Mouse (Mus musculus): Measurements from ENCODE around the gene Nab2. TPM values are rescaled to one million over a fixed set of nuclear protein-coding genes. Genes with fewer than 3 reads are reported as not detected.

The Nab2 gene
- polyA plus RNA-seq, 1 experiment from 2014 or later, result 17.4 TPM

GRCm38 (mm10) chr10:127626433-127626832 lies 41.9 kb downstream of the Nab2 start:
- H3K36me3 ChIP-seq, result no peaks in the 10 kb centered on the region
- DNase-seq (ENCODE audit: low spot score), result no peak
- WGBS, result 88% methylated on average over 3 of the region's 3 CpGs
- H3K4me3 ChIP-seq, result no peak overlapping the region
- no peak overlapping the region for H3K27ac ChIP-seq
- H3K4me1 ChIP-seq, result peaks cover 13% of the 10 kb centered on the region
- H3K9me3 ChIP-seq (replicated peaks), result peaks cover 4% of the 10 kb centered on the region; the same call in 1 of the 2 replicates
- H3K27me3 ChIP-seq (ENCODE audit: low read depth, poor library complexity, severe bottlenecking), result no peaks in the 10 kb centered on the region

- no peak overlapping the region for H3K27ac ChIP-seq
- H3K9me3 ChIP-seq (replicated peaks), result peaks cover 4% of the 10 kb centered on the region; the same call in 1 of the 2 replicates
- no peaks in the 10 kb centered on the region for H3K27me3 ChIP-seq (ENCODE audit: low read depth, poor library complexity, severe bottlenecking)
- H3K36me3 ChIP-seq, result no peaks in the 10 kb centered on the region
- H3K4me1 ChIP-seq, result peaks cover 39% of the 10 kb centered on the region
- H3K4me3 ChIP-seq, result no peak overlapping the region
- 91% methylated on average over 6 of the region's 6 CpGs for WGBS
- DNase-seq (ENCODE audit: low spot score), result no peak
Measured at GRCm38 (mm10) chr10:127623439-127624216, 44.7 kb downstream of the Nab2 start.

GRCm38 (mm10) chr10:127622661-127623060 lies 45.7 kb downstream of the Nab2 start:
- DNase-seq (ENCODE audit: low spot score), result no peak
- H3K9me3 ChIP-seq (replicated peaks), result peaks cover 4% of the 10 kb centered on the region; the same call in 1 of the 2 replicates
- H3K4me1 ChIP-seq, result peaks cover 49% of the 10 kb centered on the region
- peak overlapping the region; percentile 89; the same call in 1 of the 2 replicates for H3K4me3 ChIP-seq
- 0 out of 2 replicates have a peak, but pooled peaks cover under 1% of the 10 kb centered on the region for H3K36me3 ChIP-seq
- peak overlapping the region; percentile 96; the same call in 1 of the 2 replicates for H3K27ac ChIP-seq
- 72% methylated on average over 4 of the region's 4 CpGs for WGBS
- H3K27me3 ChIP-seq (ENCODE audit: low read depth, poor library complexity, severe bottlenecking), result no peaks in the 10 kb centered on the region

GRCm38 (mm10) chr10:127622057-127622392 lies 46.3 kb downstream of the Nab2 start:
- Histone ChIP-seq H3K27me3 (ENCODE audit: low read depth, poor library complexity, severe bottlenecking) (no peaks in the 10 kb centered on the region), H3K4me1 (peaks cover 55% of the 10 kb centered on the region), H3K9me3 (replicated peaks) (peaks cover 4% of the 10 kb centered on the region; the same call in 1 of the 2 replicates), H3K27ac (peak overlapping the region; percentile 96), H3K36me3 (0 out of 2 replicates have a peak, but pooled peaks cover 7% of the 10 kb centered on the region), H3K4me3 (peak overlapping the region; percentile 89)
- DNase-seq (ENCODE audit: low spot score), result peak; percentile 76
- WGBS, result under 1% methylated on average over 13 of the region's 13 CpGs

- 0 out of 2 replicates have a peak, but pooled peaks cover 7% of the 10 kb centered on the region for H3K36me3 ChIP-seq
- peak overlapping the region; percentile 96 for H3K27ac ChIP-seq
- peak; percentile 91 for DNase-seq (ENCODE audit: low spot score)
- H3K9me3 ChIP-seq (replicated peaks), result peaks cover 2% of the 10 kb centered on the region; the same call in 1 of the 2 replicates
- H3K27me3 ChIP-seq (ENCODE audit: low read depth, poor library complexity, severe bottlenecking), result no peaks in the 10 kb centered on the region
- H3K4me1 ChIP-seq, result peaks cover 61% of the 10 kb centered on the region
- H3K4me3 ChIP-seq, result peak overlapping the region; percentile 89
- under 1% methylated on average over 34 of the region's 39 CpGs for WGBS
Measured at GRCm38 (mm10) chr10:127621191-127622056, 46.9 kb downstream of the Nab2 start.

GRCm38 (mm10) chr10:127620406-127621190 lies 47.8 kb downstream of the Nab2 start, which contains the start of gene Lrp1:
Gene Lrp1 (minus strand): TSS chr10:127621148.
- WGBS, result under 1% methylated on average over 26 of the region's 32 CpGs
- H3K27ac ChIP-seq, result peak within 1 kb of the TSS; percentile 96
- H3K36me3 ChIP-seq, result 0 out of 2 replicates have a peak, but pooled peaks cover 7% of the 10 kb centered on the region
- H3K9me3 ChIP-seq (replicated peaks), result no peaks in the 10 kb centered on the region
- peaks cover 69% of the 10 kb centered on the region for H3K4me1 ChIP-seq
- DNase-seq (ENCODE audit: low spot score), result peak; percentile 83
- no peaks in the 10 kb centered on the region for H3K27me3 ChIP-seq (ENCODE audit: low read depth, poor library complexity, severe bottlenecking)
- peak within 1 kb of the TSS; percentile 89 for H3K4me3 ChIP-seq

GRCm38 (mm10) chr10:127619941-127620405 lies 48.4 kb downstream of the Nab2 start:
- Histone ChIP-seq H3K27me3 (ENCODE audit: low read depth, poor library complexity, severe bottlenecking) (no peaks in the 10 kb centered on the region), H3K36me3 (0 out of 2 replicates have a peak, but pooled peaks cover 7% of the 10 kb centered on the region), H3K4me3 (peak overlapping the region; percentile 89), H3K9me3 (replicated peaks) (no peaks in the 10 kb centered on the region), H3K27ac (peak overlapping the region; percentile 96), H3K4me1 (peaks cover 76% of the 10 kb centered on the region)
- peak; percentile 68 for DNase-seq (ENCODE audit: low spot score)
- WGBS, result under 1% methylated on average over 12 of the region's 12 CpGs

GRCm38 (mm10) chr10:127619119-127619721 lies 49.1 kb downstream of the Nab2 start:
- 0 out of 2 replicates have a peak, but pooled peaks cover 7% of the 10 kb centered on the region for H3K36me3 ChIP-seq
- WGBS, result 29% methylated on average over 8 of the region's 8 CpGs
- H3K27me3 ChIP-seq (ENCODE audit: low read depth, poor library complexity, severe bottlenecking), result no peaks in the 10 kb centered on the region
- peak overlapping the region; percentile 89 for H3K4me3 ChIP-seq
- H3K4me1 ChIP-seq, result peaks cover 83% of the 10 kb centered on the region
- H3K9me3 ChIP-seq (replicated peaks), result no peaks in the 10 kb centered on the region
- DNase-seq (ENCODE audit: low spot score), result no peak
- peak overlapping the region; percentile 96 for H3K27ac ChIP-seq

- DNase-seq (ENCODE audit: low spot score), result no peak
- peaks cover 13% of the 10 kb centered on the region for H3K36me3 ChIP-seq
- H3K4me1 ChIP-seq, result peaks cover 94% of the 10 kb centered on the region
- no peaks in the 10 kb centered on the region for H3K27me3 ChIP-seq (ENCODE audit: low read depth, poor library complexity, severe bottlenecking)
- 38% methylated on average over 6 of the region's 6 CpGs for WGBS
- H3K9me3 ChIP-seq (replicated peaks), result no peaks in the 10 kb centered on the region
- H3K4me3 ChIP-seq, result peak overlapping the region; percentile 89
- no peak overlapping the region for H3K27ac ChIP-seq
Measured at GRCm38 (mm10) chr10:127618173-127618572, 50.2 kb downstream of the Nab2 start.

- peaks cover 22% of the 10 kb centered on the region for H3K36me3 ChIP-seq
- DNase-seq (ENCODE audit: low spot score), result no peak
- H3K9me3 ChIP-seq (replicated peaks), result no peaks in the 10 kb centered on the region
- WGBS, result 68% methylated on average over 4 of the region's 4 CpGs
- H3K4me3 ChIP-seq, result peak overlapping the region; percentile 13; the same call in 1 of the 2 replicates
- peaks cover 97% of the 10 kb centered on the region for H3K4me1 ChIP-seq
- H3K27ac ChIP-seq, result peak overlapping the region; percentile 86
- no peaks in the 10 kb centered on the region for H3K27me3 ChIP-seq (ENCODE audit: low read depth, poor library complexity, severe bottlenecking)
Measured at GRCm38 (mm10) chr10:127617294-127617693, 51.1 kb downstream of the Nab2 start.

GRCm38 (mm10) chr10:127616261-127616679 lies 52.1 kb downstream of the Nab2 start:
- Histone ChIP-seq H3K27ac (peak overlapping the region; percentile 86), H3K4me3 (peak overlapping the region; percentile 31), H3K36me3 (peaks cover 32% of the 10 kb centered on the region), H3K4me1 (peaks cover 91% of the 10 kb centered on the region), H3K9me3 (replicated peaks) (no peaks in the 10 kb centered on the region), H3K27me3 (ENCODE audit: low read depth, poor library complexity, severe bottlenecking) (no peaks in the 10 kb centered on the region)
- WGBS, result 8% methylated on average over 7 of the region's 7 CpGs
- no peak for DNase-seq (ENCODE audit: low spot score)

Data from limb, embryonic 10.5 days (tissue).